Mouse (Mus musculus) testis, adult 2 months (tissue): ENCODE data around the gene 1700012B07Rik.

Experiments used
- CTCF ChIP-seq: fragments of 200-500 bp; IDR thresholded peaks from 2 replicates; pipeline ENCODE4 v1.5.1; 2012; ENCODE audit warnings: low read depth, mild to moderate bottlenecking, inconsistent platforms, low read length, moderate library complexity; ENCODE audit not compliant: control insufficient read depth, insufficient read depth, insufficient replicate concordance
- POLR2A ChIP-seq: fragments of 200-500 bp; IDR thresholded peaks from 2 replicates; pipeline ENCODE4 v1.6.1; 2012; ENCODE audit warnings: low read depth, mild to moderate bottlenecking, inconsistent platforms, low read length, moderate library complexity; ENCODE audit not compliant: control insufficient read depth

GRCm38 (mm10) chr11:109758616-109759215, 69.1 kb downstream of the 1700012B07Rik start:
- no peak for TF ChIP-seq CTCF
- no peak for TF ChIP-seq POLR2A
